ENCODE assay signal across 8 mouse cellular contexts in genomic region chr3:146177748-146178582, GRCm38 (mm10). TPM values are rescaled to one million over a fixed set of nuclear protein-coding genes. Genes with fewer than 3 reads are reported as not detected.
DNase-seq lines count a peak whose midpoint lies in the region; ATAC-seq lines count a peak whose summit lies in the region.

No protein-coding gene starts in this region.

- 4% methylated on average over 16 of the region's 16 CpGs for WGBS in hindbrain, embryonic 13.5 days

- peak overlapping the region; percentile 57 for H3K4me2 ChIP-seq in hindbrain, embryonic 13.5 days

- peak overlapping the region; percentile 32 for H3K4me3 ChIP-seq in hindbrain, embryonic 13.5 days

- ATAC-seq in hindbrain, embryonic 13.5 days (ENCODE audit: low FRiP score) = peak; percentile 90

- peaks cover 47% of the 10 kb centered on the region for H3K27me3 ChIP-seq in hindbrain, embryonic 13.5 days

- no peaks in the 10 kb centered on the region for H3K9me3 ChIP-seq in hindbrain, embryonic 13.5 days

- H3K27ac ChIP-seq in hindbrain, embryonic 13.5 days = 0 out of 2 replicates have a peak overlapping the region, but pooled peaks have one; percentile 55

- peak; percentile 93 for DNase-seq in NIH3T3 (ENCODE audit: low read depth)
- peak; percentile 95 for DNase-seq in cerebellum, postnatal 10 days
- DNase-seq in frontal cortex, postnatal 14 days (ENCODE audit: low spot score in 2 of 2) = peak; percentile 42 to 78
- DNase-seq in layer of hippocampus, postnatal 14 days (ENCODE audit: low spot score in 2 of 2) = peak; percentile 76 to 83
- peak; percentile 85 for DNase-seq in lung, postnatal 10 days
- DNase-seq in ovary, postnatal 36 days (ENCODE audit: low spot score) = peak; percentile 76
- DNase-seq in thymus, postnatal 14 days = peak; percentile 87

- no peaks in the 10 kb centered on the region for H3K36me3 ChIP-seq in hindbrain, embryonic 13.5 days

- peak overlapping the region; percentile 60; the same call in 1 of the 2 replicates for H3K9ac ChIP-seq in hindbrain, embryonic 13.5 days

- no peaks in the 10 kb centered on the region for H3K4me1 ChIP-seq in hindbrain, embryonic 13.5 days (replicated peaks)

RNA-seq across cellular contexts. Expression of gene Mcoln2, which starts 28.3 kb away (rescaled TPM):
- polyA plus RNA-seq in hindbrain, embryonic 13.5 days (2015; fragmentation: Nextera tagmentation; extraction: Ambion mirVana) = 0.27 and 0.47 TPM in 2 replicates
- total RNA-seq in layer of hippocampus, postnatal 14 days (2021) = not detected

RNA-seq across cellular contexts. Expression of gene Lpar3, which starts 42.8 kb away (rescaled TPM):
- polyA plus RNA-seq in hindbrain, embryonic 13.5 days (2015; fragmentation: Nextera tagmentation; extraction: Ambion mirVana) = 0.78 and 0.93 TPM in 2 replicates
- total RNA-seq in layer of hippocampus, postnatal 14 days (2021) = 1 to 10 TPM; 1.3 to 1.6 TPM

Comparison
In these comparisons a context has a peak if more than half of its experiments do, and no peak if none do; other contexts are left out.
1. Peak in every context shown above with its lines: DNase-seq, ATAC-seq, H3K4me3 ChIP-seq and H3K27ac ChIP-seq.